Mouse (Mus musculus) ES-E14 (cell line): Measurements from ENCODE around the gene Cytl1. TPM values are rescaled to one million over a fixed set of nuclear protein-coding genes. Genes with fewer than 3 reads are reported as not detected.

ENCODE experiments used
- DNase-seq: peaks from one replicate; pipeline ENCODE4 v3.0.0-alpha.2; 2013; ENCODE audit warnings: low read depth, low spot score
- H3K27ac ChIP-seq: 2 replicates; pipeline ENCODE4 v1.5.1; 2012; ENCODE audit warnings: low read depth, mild to moderate bottlenecking, low read length, moderate library complexity, mixed read lengths; ENCODE audit not compliant: poor library complexity, insufficient read depth, severe bottlenecking
- H3K36me3 ChIP-seq: 2 replicates; pipeline ENCODE4 v1.6.1; 2012; ENCODE audit warnings: mild to moderate bottlenecking, low read length, moderate library complexity, mixed read lengths; ENCODE audit not compliant: control insufficient read depth, poor library complexity, insufficient read depth, severe bottlenecking
- H3K4me1 ChIP-seq, 2 experiments: fragments of 150-350 bp in 1 of 2; sonication (generic) in 1 of 2; 2 replicates each; pipeline ENCODE4 v1.6.1; 2012; ENCODE audit warnings: low read length in 2 of 2, mild to moderate bottlenecking in 1 of 2, mixed read lengths in 1 of 2; ENCODE audit not compliant: control insufficient read depth in 2 of 2, insufficient read depth in 2 of 2, poor library complexity in 1 of 2
- H3K4me3 ChIP-seq, 2 experiments: fragments of 150-350 bp in 1 of 2; sonication (generic) in 1 of 2; 2 replicates each; pipeline ENCODE4 v1.5.1; 2012; ENCODE audit warnings: low read length in 2 of 2, low read depth in 1 of 2, mild to moderate bottlenecking in 1 of 2, mixed read lengths in 1 of 2; ENCODE audit not compliant: insufficient read depth in 1 of 2, poor library complexity in 1 of 2, severe bottlenecking in 1 of 2
- H3K9ac ChIP-seq: 2 replicates; pipeline ENCODE4 v1.6.1; 2012; ENCODE audit warnings: low read depth, mild to moderate bottlenecking, low read length, mixed read lengths; ENCODE audit not compliant: poor library complexity, insufficient read depth, severe bottlenecking
- H3K9me3 ChIP-seq: fragments of 150-350 bp; sonication (generic); 2 replicates; pipeline ENCODE4 v1.6.1; 2012; ENCODE audit warnings: low read depth, mild to moderate bottlenecking, low read length; ENCODE audit not compliant: control insufficient read depth, insufficient read depth
- CHD2 ChIP-seq: IDR thresholded peaks from 2 replicates; pipeline ENCODE4 v1.6.1; 2014; ENCODE audit warnings: mild to moderate bottlenecking, low read depth, low read length, inconsistent platforms
- HCFC1 ChIP-seq: IDR thresholded peaks from 2 replicates; pipeline ENCODE4 v1.6.1; 2012; ENCODE audit warnings: low read length, inconsistent platforms, borderline replicate concordance; ENCODE audit not compliant: insufficient read depth
- MAFK ChIP-seq: IDR thresholded peaks from 2 replicates; pipeline ENCODE4 v1.6.1; 2014; ENCODE audit warnings: mild to moderate bottlenecking, low read depth, low read length, inconsistent platforms; ENCODE audit not compliant: insufficient read depth
- ZC3H11A ChIP-seq: IDR thresholded peaks from 2 replicates; pipeline ENCODE4 v1.6.1; 2012; ENCODE audit warnings: low read depth, mild to moderate bottlenecking, inconsistent platforms, low read length, borderline replicate concordance
- ZNF384 ChIP-seq: IDR thresholded peaks from 2 replicates; pipeline ENCODE4 v1.6.1; 2012; ENCODE audit warnings: low read depth, low read length, inconsistent platforms
- in situ Hi-C, 2 experiments: fragments of 600-800 bp; cut with MboI; formaldehyde crosslinking; loops; one replicate each; pipeline ENCODE4 v1.15.1; 2025; ENCODE audit warnings: low sequenced_read_pairs in 2 of 2, inconsistent platforms in 1 of 2; ENCODE audit not compliant: unreplicated experiment in 2 of 2
- total RNA-seq: library from RNA; depleted of rRNA; stranded (reverse); fragments of 300-350 nt; gene quantifications from 2 replicates; pipeline ENCODE4 v1.2.3, GENCODE M21; 2012; rRNA removed

The Cytl1 gene
- total RNA-seq = not detected in 2 replicates

GRCm38 (mm10) chr5:37735224-37735623, at the start of gene Cytl1:
Cytl1 (plus strand) TSS chr5:37735519.
- Histone ChIP-seq H3K4me1 (0 out of 4 replicates have a peak, but pooled peaks cover 0 to 1% of the 10 kb centered on the region in 2 experiments), H3K9ac (no peak within 1 kb of the TSS), H3K4me3 (no peak within 1 kb of the TSS), H3K27ac (no peak within 1 kb of the TSS), H3K36me3 (no peaks in the 10 kb centered on the region), H3K9me3 (no peaks in the 10 kb centered on the region)
- in situ Hi-C loops = no loop called here
- no peak for TF ChIP-seq ZNF384
- no peak for TF ChIP-seq ZC3H11A
- TF ChIP-seq CHD2 = no peak
- TF ChIP-seq HCFC1 = no peak
- TF ChIP-seq MAFK = no peak
- no peak for DNase-seq

- H3K9ac ChIP-seq = no peak overlapping the region
- no peaks in the 10 kb centered on the region for H3K9me3 ChIP-seq
- H3K27ac ChIP-seq = no peak overlapping the region
- DNase-seq = no peak
- no peak overlapping the region for H3K4me3 ChIP-seq
- in situ Hi-C loops = no loop called here
- H3K4me1 ChIP-seq = no peaks in the 10 kb centered on the region
- TF ChIP-seq MAFK (no peak), HCFC1 (no peak), ZNF384 (no peak), CHD2 (no peak), ZC3H11A (no peak)
- no peaks in the 10 kb centered on the region for H3K36me3 ChIP-seq
Observed at GRCm38 (mm10) chr5:37692759-37693158, 42.6 kb upstream of the Cytl1 start.

- no peak for TF ChIP-seq MAFK
- TF ChIP-seq CHD2 = no peak
- no peak for TF ChIP-seq HCFC1
- no peak for TF ChIP-seq ZC3H11A
- TF ChIP-seq ZNF384 = no peak
- H3K9me3 ChIP-seq = no peaks in the 10 kb centered on the region
- in situ Hi-C loops = no loop called here
- no peak overlapping the region for H3K9ac ChIP-seq
- no peaks in the 10 kb centered on the region for H3K36me3 ChIP-seq
- H3K4me3 ChIP-seq = no peak overlapping the region
- peak; percentile 15 for DNase-seq
- H3K27ac ChIP-seq = no peak overlapping the region
- H3K4me1 ChIP-seq = no peaks in the 10 kb centered on the region
Observed at GRCm38 (mm10) chr5:37695773-37696172, 39.5 kb upstream of the Cytl1 start.

GRCm38 (mm10) chr5:37697286-37697685, 38.0 kb upstream of the Cytl1 start:
- in situ Hi-C loops = no loop called here
- no peaks in the 10 kb centered on the region for H3K36me3 ChIP-seq
- no peak overlapping the region for H3K9ac ChIP-seq
- TF ChIP-seq MAFK (no peak), ZC3H11A (no peak), ZNF384 (no peak)
- no peaks in the 10 kb centered on the region for H3K4me1 ChIP-seq
- DNase-seq = no peak
- H3K9me3 ChIP-seq = no peaks in the 10 kb centered on the region
- no peak overlapping the region for H3K4me3 ChIP-seq
- no peak overlapping the region for H3K27ac ChIP-seq

GRCm38 (mm10) chr5:37699757-37700156, 35.6 kb upstream of the Cytl1 start:
- no peak overlapping the region for H3K4me3 ChIP-seq
- H3K27ac ChIP-seq = no peak overlapping the region
- H3K9me3 ChIP-seq = no peaks in the 10 kb centered on the region
- TF ChIP-seq HCFC1 (no peak), MAFK (no peak), CHD2 (no peak), ZC3H11A (no peak), ZNF384 (no peak)
- no peak overlapping the region for H3K9ac ChIP-seq
- in situ Hi-C loops = loop anchor here in 1 of 2 experiments (25.0 kb wide), 1 partner anchor 412 kb away; no protein-coding TSS in a partner anchor
- DNase-seq = no peak
- H3K36me3 ChIP-seq = no peaks in the 10 kb centered on the region
- H3K4me1 ChIP-seq = no peaks in the 10 kb centered on the region
